8 mouse cellular contexts compared by ENCODE assay signal in genomic region chr11:95336568-95337128, GRCm38 (mm10). TPM values are rescaled to one million over a fixed set of nuclear protein-coding genes. Genes with fewer than 3 reads are reported as not detected.
A peak's percentile ranks its signal among the peaks of the same experiment; 100 is the strongest.
DNase-seq lines count a peak whose midpoint lies in the region; ATAC-seq lines count a peak whose summit lies in the region.

Gene Fam117a (plus strand): TSS chr11:95337018.

- WGBS in hindbrain, embryonic 11.5 days, result 0% methylated on average over 13 of the region's 27 CpGs

- H3K36me3 ChIP-seq in hindbrain, embryonic 11.5 days (ENCODE audit: control insufficient read depth, insufficient read depth, low read length), result no peaks in the 10 kb centered on the region

- H3K27ac ChIP-seq in hindbrain, embryonic 11.5 days (ENCODE audit: low read depth, low read length), result no peak within 1 kb of the TSS

- peaks cover 2% of the 10 kb centered on the region; the same call in 1 of the 2 replicates for H3K4me1 ChIP-seq in hindbrain, embryonic 11.5 days (replicated peaks; ENCODE audit: control insufficient read depth, insufficient read depth, low read length)

- H3K9me3 ChIP-seq in hindbrain, embryonic 11.5 days (ENCODE audit: control insufficient read depth, low read length), result no peaks in the 10 kb centered on the region

- no peaks in the 10 kb centered on the region for H3K27me3 ChIP-seq in hindbrain, embryonic 11.5 days (ENCODE audit: control insufficient read depth, insufficient read depth, low read length)

- DNase-seq in R1 (ENCODE audit: low read depth, low spot score), result peak; percentile 100
- peak; percentile 77 to 78 for DNase-seq in cerebellum, postnatal 14 days
- DNase-seq in frontal cortex, postnatal 10 days (ENCODE audit: low spot score in 2 of 2), result peak; percentile 78 to 83
- DNase-seq in hindbrain, embryonic 11.5 days (ENCODE audit: low spot score), result peak; percentile 86
- DNase-seq in layer of hippocampus, postnatal 14 days (ENCODE audit: low spot score in 2 of 2), result peak; percentile 62 to 89
- peak; percentile 92 for DNase-seq in lung, postnatal 25 days (ENCODE audit: low spot score)
- peak; percentile 94 for DNase-seq in retina, postnatal 1 day
- peak; percentile 93 for DNase-seq in thymus, postnatal 4 days

- ATAC-seq in hindbrain, embryonic 11.5 days (ENCODE audit: low FRiP score), result peak; percentile 98

- H3K4me2 ChIP-seq in hindbrain, embryonic 11.5 days (replicated peaks; ENCODE audit: low read depth, low read length), result peak within 1 kb of the TSS; percentile 89

- peak within 1 kb of the TSS; percentile 85 for H3K4me3 ChIP-seq in hindbrain, embryonic 11.5 days (ENCODE audit: low read depth, low read length)

- peak within 1 kb of the TSS; percentile 70 for H3K9ac ChIP-seq in hindbrain, embryonic 11.5 days (ENCODE audit: low read depth, low read length)

RNA-seq across cellular contexts. Expression of gene Fam117a, which starts in this region (rescaled TPM):
- polyA plus RNA-seq in hindbrain, embryonic 11.5 days (2014; fragmentation: Nextera tagmentation; extraction: Ambion mirVana), result 8.3 and 11.1 TPM in 2 replicates
- total RNA-seq in layer of hippocampus, postnatal 14 days (2021), result 1 to 10 TPM; 3.0 to 3.8 TPM
